Mouse (Mus musculus) stomach, embryonic 14.5 days (tissue): ENCODE data around the gene Nmt2. TPM values are rescaled to one million over a fixed set of nuclear protein-coding genes. Genes with fewer than 3 reads are reported as not detected.

Source experiments
- ATAC-seq: fragments of 200-750 bp; cut with Nextera tagmentation; 2 replicates; pipeline ENCODE4 v1.8.0; 2017; ENCODE audit warnings: low read depth, moderate TSS enrichment; ENCODE audit not compliant: insufficient number of reproducible peaks, insufficient read depth, low FRiP score
- H3K27ac ChIP-seq: fragments of 300-500 bp; sonication (generic); 2 replicates; pipeline ENCODE4 v1.5.1; 2014; ENCODE audit warnings: mild to moderate bottlenecking, low read length, moderate library complexity, mixed read lengths
- H3K27me3 ChIP-seq: fragments of 300-500 bp; sonication (generic); 2 replicates; pipeline ENCODE4 v1.6.1; 2014; ENCODE audit warnings: low read length, control low read depth, mixed read lengths; ENCODE audit not compliant: control insufficient read depth, insufficient read depth
- H3K36me3 ChIP-seq: fragments of 300-500 bp; sonication (generic); 2 replicates; pipeline ENCODE4 v1.6.1; 2014; ENCODE audit warnings: mild to moderate bottlenecking, control low read depth, low read length, moderate library complexity, mixed read lengths; ENCODE audit not compliant: control insufficient read depth, insufficient read depth
- H3K4me1 ChIP-seq: fragments of 300-500 bp; sonication (generic); 2 replicates; pipeline ENCODE4 v1.6.1; 2014; ENCODE audit warnings: low read length, control low read depth, mixed read lengths; ENCODE audit not compliant: control insufficient read depth, insufficient read depth
- H3K4me2 ChIP-seq: fragments of 300-500 bp; sonication (generic); replicated peaks from 2 replicates; pipeline ENCODE4 v1.6.1; 2014; ENCODE audit warnings: low read depth, low read length, control low read depth
- H3K4me3 ChIP-seq: fragments of 300-500 bp; sonication (generic); 2 replicates; pipeline ENCODE4 v1.5.1; 2014; ENCODE audit warnings: low read depth, low read length, control low read depth
- H3K9ac ChIP-seq: fragments of 300-500 bp; sonication (generic); replicated peaks from 2 replicates; pipeline ENCODE4 v1.6.1; 2014; ENCODE audit warnings: low read depth, mild to moderate bottlenecking, control low read depth, low read length, moderate library complexity, mixed read lengths
- H3K9me3 ChIP-seq: fragments of 300-500 bp; sonication (generic); 2 replicates; pipeline ENCODE4 v1.6.1; 2016; ENCODE audit warnings: low read depth, low read length, control low read depth; ENCODE audit not compliant: control insufficient read depth
- WGBS: fragments of 180-500 bp; shearing (Covaris S2); extraction: QIAGEN DNeasy Blood & Tissue Kit; methylation state at CpG from one replicate; pipeline ENCODE4 v1.1.7; 2014; 5-methylcytosine and 5-hydroxymethylcytosine counted together
- polyA plus RNA-seq: library from polyadenylated mRNA; unstranded; fragments of >200 nt; fragmentation: Nextera tagmentation; extraction: Ambion mirVana; gene quantifications from 2 replicates; pipeline ENCODE4 v1.2.1, GENCODE M21; 2014

The Nmt2 gene
- polyA plus RNA-seq, 1 experiment from 2014 or later, result 49.8 TPM

DNA sequence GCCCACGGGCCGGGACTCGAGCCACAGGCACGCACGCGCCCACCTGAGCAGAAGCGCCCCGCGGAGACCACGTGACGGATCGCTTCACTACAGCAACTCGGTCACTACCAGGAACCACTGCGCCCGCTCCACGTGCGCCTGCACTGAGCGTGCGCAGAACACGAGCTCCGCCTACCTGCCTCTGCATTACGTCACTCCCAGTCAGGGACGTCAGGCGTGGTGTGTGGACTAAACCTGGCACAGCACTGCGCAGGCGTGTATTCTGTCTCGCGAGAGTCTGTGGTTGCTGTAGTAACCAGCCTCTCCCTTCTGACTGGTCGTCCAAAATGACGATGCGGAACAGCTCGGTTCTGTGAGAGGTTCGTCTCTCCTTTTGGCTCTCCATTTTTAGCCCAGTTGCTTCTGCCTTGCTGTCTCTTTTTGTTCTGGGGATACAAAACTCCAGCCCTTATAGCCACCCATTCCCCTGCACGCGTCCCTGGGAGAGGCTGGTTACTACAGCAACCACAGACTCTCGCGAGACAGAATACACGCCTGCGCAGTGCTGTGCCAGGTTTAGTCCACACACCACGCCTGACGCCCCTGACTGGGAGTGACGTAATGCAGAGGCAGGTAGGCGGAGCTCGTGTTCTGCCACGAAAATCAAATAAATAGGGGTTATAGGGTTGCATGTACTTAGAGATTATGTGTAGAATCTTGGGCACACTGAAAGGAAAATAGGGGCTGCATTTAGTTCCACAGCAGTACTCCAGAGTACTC is 48.7 kb downstream of the Nmt2 start, which contains the start of gene Rpp38:
Gene Rpp38, minus strand, starts transcription at position 160 of the 759 bp plus-strand sequence.
- WGBS, result 0% methylated on average over 45 of the region's 45 CpGs
- ATAC-seq, result peak; percentile 98
- Histone ChIP-seq H3K4me2 (peak within 1 kb of the TSS; percentile 62), H3K27ac (peak within 1 kb of the TSS; percentile 64), H3K27me3 (no peaks in the 10 kb centered on the region), H3K9ac (peak within 1 kb of the TSS; percentile 49), H3K4me3 (peak within 1 kb of the TSS; percentile 60), H3K9me3 (no peaks in the 10 kb centered on the region), H3K36me3 (peaks cover 19% of the 10 kb centered on the region; the same call in 1 of the 2 replicates), H3K4me1 (peaks cover 12% of the 10 kb centered on the region; the same call in 1 of the 2 replicates)

DNA sequence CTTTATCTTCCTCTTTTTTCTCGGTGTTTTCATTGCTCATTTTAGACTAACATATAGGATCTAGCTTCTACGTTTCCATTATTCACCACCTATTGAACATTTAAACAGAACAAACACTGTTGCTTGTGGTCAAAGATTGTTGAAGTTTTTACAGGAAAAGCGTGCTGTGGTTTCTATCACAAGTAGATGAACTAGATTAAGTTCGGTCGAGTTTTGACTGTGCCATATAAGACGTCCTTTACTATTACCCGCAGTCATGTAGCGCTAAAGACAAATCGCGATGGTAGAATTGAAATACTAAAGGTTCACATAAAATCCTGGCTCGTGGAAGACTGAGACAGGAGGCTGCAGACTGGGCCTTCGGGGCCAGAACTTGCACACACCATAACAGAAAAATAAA is 49.7 kb downstream of the Nmt2 start:
- H3K9me3 ChIP-seq, result no peaks in the 10 kb centered on the region
- H3K9ac ChIP-seq, result no peak overlapping the region
- H3K4me2 ChIP-seq, result no peak overlapping the region
- no peak overlapping the region for H3K27ac ChIP-seq
- no peak overlapping the region for H3K4me3 ChIP-seq
- H3K36me3 ChIP-seq, result peaks cover 9% of the 10 kb centered on the region; the same call in 1 of the 2 replicates
- peaks cover 12% of the 10 kb centered on the region; the same call in 1 of the 2 replicates for H3K4me1 ChIP-seq
- no peaks in the 10 kb centered on the region for H3K27me3 ChIP-seq
- 89% methylated on average over 12 of the region's 12 CpGs for WGBS
- ATAC-seq, result no peak

DNA sequence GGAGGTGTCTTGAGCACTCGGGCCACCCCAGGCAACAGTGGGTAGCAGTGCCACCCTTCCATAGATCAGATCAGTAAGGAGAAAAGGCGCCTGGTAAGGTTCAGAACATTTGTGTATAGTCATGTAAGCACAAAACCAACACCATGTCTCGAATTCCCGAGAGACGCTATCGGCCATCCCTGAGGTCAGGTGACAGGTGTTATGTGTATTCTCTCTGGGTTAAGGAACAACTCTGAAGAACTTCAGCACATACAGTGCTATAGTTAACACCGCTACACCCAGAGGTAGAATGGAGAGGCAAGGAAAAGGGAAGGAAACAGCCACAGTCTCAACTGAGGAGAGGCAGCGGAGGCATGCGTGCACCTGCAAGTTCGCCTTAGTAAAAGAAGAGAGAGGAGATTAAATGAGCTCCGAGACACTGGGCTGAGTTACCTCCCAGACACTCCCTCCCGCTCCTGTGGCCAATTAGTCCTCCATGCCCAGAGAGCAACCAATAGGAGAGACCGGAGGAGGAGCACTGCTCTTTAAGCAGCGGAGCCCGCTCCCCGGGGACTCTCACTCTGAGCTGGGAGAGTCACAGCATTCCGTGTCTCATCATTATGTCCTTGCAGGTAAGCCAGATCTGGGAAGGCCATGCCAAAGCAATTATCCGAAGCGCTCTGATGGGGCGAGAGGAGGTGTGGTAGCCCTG is 51.7 kb downstream of the Nmt2 start, which contains the start of gene Acbd7:
Gene Acbd7, plus strand, starts transcription at position 558 of the 691 bp plus-strand sequence.
- H3K4me2 ChIP-seq, result peak within 1 kb of the TSS; percentile 40
- peaks cover 12% of the 10 kb centered on the region; the same call in 1 of the 2 replicates for H3K4me1 ChIP-seq
- H3K9me3 ChIP-seq, result no peaks in the 10 kb centered on the region
- no peak within 1 kb of the TSS for H3K9ac ChIP-seq
- WGBS, result 5% methylated on average over 20 of the region's 20 CpGs
- no peak within 1 kb of the TSS for H3K27ac ChIP-seq
- no peaks in the 10 kb centered on the region for H3K27me3 ChIP-seq
- peak; percentile 19; the same call in 1 of the 2 replicates for ATAC-seq
- H3K4me3 ChIP-seq, result peak within 1 kb of the TSS; percentile 22
- H3K36me3 ChIP-seq, result no peaks in the 10 kb centered on the region

DNA sequence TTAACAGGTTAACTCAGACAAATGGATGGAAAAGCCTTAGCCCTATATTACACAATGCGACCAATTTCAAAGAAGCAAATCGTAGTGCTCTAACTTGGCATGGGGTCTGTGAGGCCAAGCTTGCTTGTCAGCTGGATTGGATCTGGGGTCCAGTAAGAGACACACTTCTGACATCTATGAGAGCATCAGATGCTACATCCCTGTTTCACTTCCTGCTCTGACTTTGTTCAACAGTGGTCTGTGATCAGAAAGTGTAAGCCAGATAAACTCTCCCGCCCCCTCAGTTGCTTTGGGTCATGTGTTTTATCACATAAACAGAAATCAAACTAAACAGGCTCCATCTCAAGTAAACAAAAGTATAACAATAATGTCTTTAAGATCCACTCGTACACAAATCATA is 64.4 kb downstream of the Nmt2 start:
- Histone ChIP-seq H3K36me3 (no peaks in the 10 kb centered on the region), H3K27me3 (no peaks in the 10 kb centered on the region), H3K9me3 (no peaks in the 10 kb centered on the region), H3K4me1 (no peaks in the 10 kb centered on the region), H3K4me3 (no peak overlapping the region), H3K4me2 (no peak overlapping the region), H3K9ac (no peak overlapping the region), H3K27ac (no peak overlapping the region)
- 77% methylated on average over 4 of the region's 4 CpGs for WGBS
- no peak for ATAC-seq

DNA sequence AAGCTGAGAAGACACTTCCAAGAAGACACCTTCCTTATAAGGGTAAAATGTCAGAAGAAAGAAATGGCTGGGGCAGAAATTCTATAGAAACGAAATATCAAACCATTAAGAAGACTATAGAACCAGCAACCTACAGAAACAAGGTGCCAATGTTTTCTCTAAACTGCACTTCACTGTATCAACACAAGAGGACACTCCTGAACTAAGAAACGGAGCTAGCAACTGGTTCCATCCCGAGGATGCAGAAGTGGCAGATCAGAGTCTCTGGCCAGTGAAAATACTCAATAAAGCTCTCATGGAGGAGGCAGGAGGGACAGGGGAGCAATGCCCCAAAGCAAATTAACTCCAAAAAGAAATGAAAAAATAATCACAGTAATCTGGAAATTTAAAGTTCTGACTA is 64.9 kb downstream of the Nmt2 start:
- WGBS, result 26% methylated on average over 3 of the region's 3 CpGs

DNA sequence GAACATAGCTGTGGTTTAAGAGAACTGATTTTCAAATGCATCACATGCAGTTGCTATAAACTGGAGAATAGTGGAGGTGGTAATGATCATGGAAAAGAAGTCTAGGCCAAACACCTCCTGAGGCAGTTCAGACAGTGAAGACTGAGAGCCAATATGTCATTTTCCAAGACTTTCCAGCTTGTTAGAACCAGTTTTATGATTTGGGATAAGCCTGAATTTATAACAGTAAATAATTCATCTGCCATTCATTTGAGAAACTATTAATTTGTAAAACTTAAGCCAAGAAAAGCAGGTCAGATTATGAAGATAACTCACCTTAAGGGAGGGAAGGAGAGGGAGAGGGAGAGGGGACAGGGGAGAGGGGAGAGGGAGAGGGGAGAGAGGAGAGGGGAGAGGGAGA is 69.1 kb downstream of the Nmt2 start:
- H3K4me2 ChIP-seq, result no peak overlapping the region

More for the DNA sequence above, 64.9 kb downstream of the Nmt2 start:
- no peaks in the 10 kb centered on the region for H3K36me3 ChIP-seq
- H3K27ac ChIP-seq, result no peak overlapping the region
- no peak overlapping the region for H3K4me2 ChIP-seq
- no peaks in the 10 kb centered on the region for H3K27me3 ChIP-seq
- no peak for ATAC-seq
- no peak overlapping the region for H3K4me3 ChIP-seq
- no peaks in the 10 kb centered on the region for H3K4me1 ChIP-seq
- no peak overlapping the region for H3K9ac ChIP-seq
- H3K9me3 ChIP-seq, result no peaks in the 10 kb centered on the region

DNA sequence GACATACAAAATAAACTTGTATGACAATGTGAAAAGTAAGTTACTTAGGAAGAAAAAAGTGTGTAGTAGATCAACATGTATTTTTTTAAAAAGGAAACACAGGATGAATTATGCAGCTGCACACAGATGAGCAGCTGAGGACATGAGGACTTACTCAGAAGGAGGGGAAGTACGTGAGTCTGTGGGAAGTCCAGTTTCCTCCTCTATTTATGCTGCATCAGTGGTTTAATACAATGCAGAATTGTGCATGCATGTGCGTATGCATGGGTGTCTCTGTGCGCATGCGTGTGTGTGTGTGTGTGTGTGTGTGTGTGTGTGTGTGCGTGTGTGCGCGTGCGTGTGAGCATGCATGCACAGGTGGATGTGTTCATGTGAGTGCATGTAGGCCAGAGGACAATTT is 71.8 kb downstream of the Nmt2 start:
- H3K9me3 ChIP-seq, result no peaks in the 10 kb centered on the region
- H3K4me3 ChIP-seq, result no peak overlapping the region
- 89% methylated on average over 8 of the region's 8 CpGs for WGBS
- H3K27me3 ChIP-seq, result no peaks in the 10 kb centered on the region
- H3K36me3 ChIP-seq, result no peaks in the 10 kb centered on the region
- no peak for ATAC-seq
- H3K9ac ChIP-seq, result no peak overlapping the region
- H3K4me1 ChIP-seq, result no peaks in the 10 kb centered on the region
- no peak overlapping the region for H3K27ac ChIP-seq
- H3K4me2 ChIP-seq, result no peak overlapping the region

More for the DNA sequence above, 69.1 kb downstream of the Nmt2 start:
- Histone ChIP-seq H3K27ac (no peak overlapping the region), H3K4me1 (no peaks in the 10 kb centered on the region), H3K9ac (no peak overlapping the region), H3K9me3 (no peaks in the 10 kb centered on the region), H3K36me3 (no peaks in the 10 kb centered on the region), H3K27me3 (no peaks in the 10 kb centered on the region), H3K4me3 (no peak overlapping the region)
- ATAC-seq, result no peak

DNA sequence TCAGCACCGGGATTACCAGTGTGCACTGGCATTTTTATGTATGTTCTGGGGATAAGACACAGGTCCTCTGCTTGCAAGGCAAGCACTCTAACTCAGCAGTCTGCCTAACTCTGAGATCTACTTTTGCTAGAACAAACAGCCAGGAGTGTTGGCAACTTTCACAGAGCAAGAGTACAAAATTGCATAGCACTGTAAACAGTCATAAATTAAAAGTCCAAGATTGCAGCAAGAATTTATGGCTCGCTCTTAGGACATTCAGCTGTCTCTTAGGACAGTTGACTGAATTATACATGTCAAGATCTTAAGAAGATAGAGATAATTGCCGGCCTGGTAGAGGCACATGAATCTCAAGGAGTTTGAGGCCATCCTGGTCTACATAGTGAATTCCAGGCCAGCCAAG is 72.3 kb downstream of the Nmt2 start:
- Histone ChIP-seq H3K9ac (no peak overlapping the region), H3K4me1 (no peaks in the 10 kb centered on the region), H3K4me3 (no peak overlapping the region), H3K9me3 (no peaks in the 10 kb centered on the region), H3K27me3 (no peaks in the 10 kb centered on the region), H3K27ac (no peak overlapping the region), H3K4me2 (no peak overlapping the region), H3K36me3 (no peaks in the 10 kb centered on the region)
- no peak for ATAC-seq
- WGBS, result 54% methylated on average over 3 of the region's 3 CpGs
